Mouse (Mus musculus) CH12.LX (cell line): ENCODE data around the gene Fam173a. TPM values are rescaled to one million over a fixed set of nuclear protein-coding genes. Genes with fewer than 3 reads are reported as not detected.
A peak's percentile ranks its signal among the peaks of the same experiment; 100 is the strongest.

Source experiments
- DNase-seq: peaks from one replicate; pipeline ENCODE4 v3.0.0-alpha.2; 2013; ENCODE audit errors: extremely low read depth
- H3K27ac ChIP-seq: 2 replicates; pipeline ENCODE4 v1.5.1; 2012; ENCODE audit warnings: low read depth, mild to moderate bottlenecking, control low read depth, moderate library complexity; ENCODE audit not compliant: insufficient read depth
- H3K27me3 ChIP-seq: replicated peaks from 2 replicates; pipeline ENCODE3; 2012; ENCODE audit warnings: inconsistent platforms
- H3K36me3 ChIP-seq, 2 experiments: replicated peaks in 1 of 2; 2 replicates each; pipeline versions ENCODE3 to v1.6.1; 2012; ENCODE audit warnings: inconsistent platforms in 1 of 2, low read length in 1 of 2, mild to moderate bottlenecking in 1 of 2, mixed read lengths in 1 of 2, moderate library complexity in 1 of 2; ENCODE audit not compliant: control insufficient read depth in 1 of 2, insufficient read depth in 1 of 2
- H3K4me1 ChIP-seq, 2 experiments: 2 replicates each; pipeline ENCODE4 v1.6.1; 2012; ENCODE audit warnings: inconsistent platforms in 1 of 2, moderate library complexity in 1 of 2; ENCODE audit not compliant: insufficient read depth in 2 of 2, control insufficient read depth in 1 of 2
- H3K4me2 ChIP-seq: 2 replicates; pipeline ENCODE4 v1.6.1; 2012; ENCODE audit warnings: low read depth, mild to moderate bottlenecking, control low read depth; ENCODE audit not compliant: poor library complexity, insufficient read depth, severe bottlenecking
- H3K4me3 ChIP-seq, 3 experiments: fragments of 150-350 bp in 1 of 3; sonication (generic) in 1 of 3; replicated peaks in 1 of 3; 2 replicates each; pipeline versions ENCODE3 to v1.5.1; 2011 to 2012; ENCODE audit warnings: low read depth in 2 of 3, low read length in 2 of 3, mild to moderate bottlenecking in 2 of 3, moderate library complexity in 2 of 3, control low read depth in 1 of 3, improper control_type of control experiment in 1 of 3, inconsistent platforms in 1 of 3, mixed read lengths in 1 of 3; ENCODE audit not compliant: poor library complexity in 1 of 3
- H3K79me2 ChIP-seq: replicated peaks from 2 replicates; pipeline ENCODE4 v1.6.1; 2012; ENCODE audit warnings: mild to moderate bottlenecking, moderate library complexity; ENCODE audit not compliant: control insufficient read depth, poor library complexity, insufficient read depth, severe bottlenecking; ENCODE audit errors: extremely low read depth
- H3K9ac ChIP-seq: 2 replicates; pipeline ENCODE4 v1.6.1; 2012; ENCODE audit warnings: low read depth, mild to moderate bottlenecking, control low read depth, moderate library complexity; ENCODE audit not compliant: insufficient read depth
- H3K9me3 ChIP-seq: replicated peaks from 2 replicates; pipeline ENCODE3; 2012; ENCODE audit warnings: low read length, inconsistent platforms, mixed read lengths
- CHD1 ChIP-seq: IDR thresholded peaks from 2 replicates; pipeline ENCODE4 v1.6.1; 2012; ENCODE audit warnings: low read depth, low read length, improper control_type of control experiment, inconsistent platforms
- CHD2 ChIP-seq: IDR thresholded peaks from 2 replicates; pipeline ENCODE4 v1.6.1; 2011; ENCODE audit warnings: low read length, improper control_type of control experiment
- CTCF ChIP-seq, 2 experiments: IDR thresholded peaks in 1 of 2; conservative IDR thresholded peaks in 1 of 2; 2 replicates each; pipeline ENCODE4 v1.5.1; 2011 to 2012; ENCODE audit warnings: low read depth in 2 of 2, low read length in 2 of 2, improper control_type of control experiment in 1 of 2, inconsistent platforms in 1 of 2, mild to moderate bottlenecking in 1 of 2, moderate library complexity in 1 of 2
- ETS1 ChIP-seq: conservative IDR thresholded peaks from 2 replicates; pipeline ENCODE4 v1.6.1; 2012; ENCODE audit warnings: low read depth, mild to moderate bottlenecking, inconsistent platforms, low read length, improper control_type of control experiment, moderate library complexity
- GABPA ChIP-seq: IDR thresholded peaks from 2 replicates; pipeline ENCODE4 v1.6.1; 2012; ENCODE audit warnings: low read depth, low read length, improper control_type of control experiment, inconsistent platforms; ENCODE audit not compliant: insufficient replicate concordance
- JUN ChIP-seq: IDR thresholded peaks from 2 replicates; pipeline ENCODE4 v1.6.1; 2011; ENCODE audit warnings: low read depth, mild to moderate bottlenecking, low read length, improper control_type of control experiment, moderate library complexity; ENCODE audit not compliant: insufficient read depth
- JUND ChIP-seq: conservative IDR thresholded peaks from 2 replicates; pipeline ENCODE4 v1.6.1; 2011; ENCODE audit warnings: low read depth, low read length, improper control_type of control experiment
- MAZ ChIP-seq: IDR thresholded peaks from 2 replicates; pipeline ENCODE4 v1.6.1; 2012; ENCODE audit warnings: low read depth, mild to moderate bottlenecking, inconsistent platforms, low read length, improper control_type of control experiment, moderate library complexity
- MEF2A ChIP-seq: IDR thresholded peaks from 2 replicates; pipeline ENCODE4 v1.6.1; 2014; ENCODE audit warnings: low read depth, mild to moderate bottlenecking, inconsistent platforms, low read length, improper control_type of control experiment, borderline replicate concordance
- MYC ChIP-seq: IDR thresholded peaks from 2 replicates; pipeline ENCODE4 v1.6.1; 2011; ENCODE audit warnings: low read depth, mild to moderate bottlenecking, improper control_type of control experiment, low read length
- POLR2A ChIP-seq: IDR thresholded peaks from 2 replicates; pipeline ENCODE4 v1.6.1; 2011; ENCODE audit warnings: low read depth, mild to moderate bottlenecking, improper control_type of control experiment, low read length
- TBP ChIP-seq: conservative IDR thresholded peaks from 2 replicates; pipeline ENCODE4 v1.6.1; 2011; ENCODE audit warnings: low read depth, low read length, improper control_type of control experiment
- TCF12 ChIP-seq: IDR thresholded peaks from 2 replicates; pipeline ENCODE4 v1.6.1; 2014; ENCODE audit warnings: low read depth, mild to moderate bottlenecking, inconsistent platforms, low read length, improper control_type of control experiment
- USF1 ChIP-seq: IDR thresholded peaks from 2 replicates; pipeline ENCODE4 v1.6.1; 2014; ENCODE audit warnings: low read depth, mild to moderate bottlenecking, inconsistent platforms, low read length, improper control_type of control experiment
- USF2 ChIP-seq: conservative IDR thresholded peaks from 2 replicates; pipeline ENCODE4 v1.6.1; 2011; ENCODE audit warnings: low read depth, low read length, improper control_type of control experiment
- ZKSCAN1 ChIP-seq: IDR thresholded peaks from 2 replicates; pipeline ENCODE4 v1.6.1; 2012; ENCODE audit warnings: low read depth, inconsistent platforms, low read length, improper control_type of control experiment, borderline replicate concordance
- dilution Hi-C: fragments of 300-500 bp; cut with MboI; formaldehyde crosslinking; loops from 2 replicates; pipeline ENCODE4 v1.14.3; 2020; ENCODE audit warnings: low sequenced_read_pairs; ENCODE audit not compliant: extremely low pct_unique_long_range_greater_than_20kb, extremely low pct_ligation_motif_present
- in situ Hi-C: fragments of 300-500 bp; cut with MboI; formaldehyde crosslinking; loops from 3 replicates; pipeline ENCODE4 v1.14.3; 2019; ENCODE audit warnings: low sequenced_read_pairs, low pct_ligation_motif_present, low pct_unique_long_range_greater_than_20kb, mixed read lengths
- polyA plus RNA-seq: library from polyadenylated mRNA; unstranded; fragments of >175 nt; gene quantifications from 2 replicates; pipeline ENCODE4 v1.2.1, GENCODE M21; 2012; ENCODE audit warnings: low read depth; ENCODE audit not compliant: insufficient read length
- total RNA-seq, 2 experiments: library from RNA; depleted of rRNA; stranded (reverse); fragments of 300-350 nt in 1 of 2; fragments of >200 nt in 1 of 2; gene quantifications; 2 replicates each; pipeline ENCODE4 v1.2.3; 2012 to 2014

The Fam173a gene
- total and polyA plus RNA-seq, 3 experiments = 25.5 to 68.3 (median 25.5) TPM

- H3K27ac ChIP-seq = no peak within 1 kb of the TSS
Observed at GRCm38 (mm10) chr17:25796951-25797369, 4.3 kb upstream of the Fam173a start, which contains the start of gene Metrn. Gene Metrn, minus strand, starts transcription at chr17:25797136.

GRCm38 (mm10) chr17:25796211-25796771 lies 3.6 kb upstream of the Fam173a start:
- Histone ChIP-seq H3K36me3 (peaks cover 0 to 8% of the 10 kb centered on the region in 2 experiments), H3K4me2 (peak overlapping the region; percentile 75), H3K4me3 (peak overlapping the region; percentile 64 to 78 (median 67)), H3K27me3 (peaks cover 22% of the 10 kb centered on the region), H3K4me1 (peaks cover 14 to 25% of the 10 kb centered on the region in 2 experiments), H3K27ac (no peak overlapping the region), H3K9ac (peak overlapping the region; percentile 81), H3K79me2 (no peaks in the 10 kb centered on the region), H3K9me3 (peaks cover 2% of the 10 kb centered on the region)
- dilution Hi-C loops = no loop called here
- TF ChIP-seq USF1 (no peak), JUN (no peak), MAZ (no peak), MYC (no peak)
- in situ Hi-C loops = loop anchor here (10.0 kb wide), 1 partner anchor 61 kb away; the partner anchor contains the start of gene Mslnl
- no peak for DNase-seq

More at GRCm38 (mm10) chr17:25796951-25797369, 4.3 kb upstream of the Fam173a start, which contains the start of gene Metrn:
- Histone ChIP-seq H3K79me2 (no peaks in the 10 kb centered on the region), H3K36me3 (peaks cover 0 to 8% of the 10 kb centered on the region in 2 experiments), H3K9me3 (peaks cover 2% of the 10 kb centered on the region), H3K4me2 (peak within 1 kb of the TSS; percentile 79), H3K4me3 (peak within 1 kb of the TSS; percentile 64 to 78 (median 67)), H3K9ac (peak within 1 kb of the TSS; percentile 81), H3K27me3 (peaks cover 27% of the 10 kb centered on the region), H3K4me1 (peaks cover 14 to 24% of the 10 kb centered on the region in 2 experiments)
- TF ChIP-seq GABPA (no peak), CHD1 (no peak), TBP (no peak), TCF12 (peak; percentile 38; the same call in 1 of the 2 replicates), CHD2 (0 out of 2 replicates have a peak, but pooled peaks have one; percentile 18), JUND (no peak), MEF2A (no peak), CTCF (conservative IDR thresholded peaks at IDR 0.05 in 1 of 2, IDR thresholded peaks at IDR 0.05 in 1 of 2; ENCODE audit: low read depth in 2 of 2, low read length in 2 of 2) (no peak), USF2 (no peak), POLR2A (peak; percentile 61), MYC (no peak), ETS1 (no peak), ZKSCAN1 (no peak)
- dilution Hi-C loops (no loop called here), in situ Hi-C loops (loop anchor here (10.0 kb wide), 1 partner anchor 62 kb away; the partner anchor contains the start of gene Mslnl)
- DNase-seq = peak; percentile 83
